Mouse (Mus musculus) cerebellum, adult 2 months (tissue): Measurements from ENCODE around the gene Map3k21.

ENCODE experiments used
- CTCF ChIP-seq: fragments of 200-500 bp; IDR thresholded peaks from 2 replicates; pipeline ENCODE4 v1.5.1; 2011; ENCODE audit warnings: low read depth, mild to moderate bottlenecking, control low read depth, low read length, moderate library complexity, borderline replicate concordance; ENCODE audit not compliant: insufficient read depth
- POLR2A ChIP-seq: fragments of 200-500 bp; IDR thresholded peaks from 2 replicates; pipeline ENCODE4 v1.6.1; 2011; ENCODE audit warnings: low read length, control low read depth, borderline replicate concordance; ENCODE audit not compliant: insufficient read depth

DNA sequence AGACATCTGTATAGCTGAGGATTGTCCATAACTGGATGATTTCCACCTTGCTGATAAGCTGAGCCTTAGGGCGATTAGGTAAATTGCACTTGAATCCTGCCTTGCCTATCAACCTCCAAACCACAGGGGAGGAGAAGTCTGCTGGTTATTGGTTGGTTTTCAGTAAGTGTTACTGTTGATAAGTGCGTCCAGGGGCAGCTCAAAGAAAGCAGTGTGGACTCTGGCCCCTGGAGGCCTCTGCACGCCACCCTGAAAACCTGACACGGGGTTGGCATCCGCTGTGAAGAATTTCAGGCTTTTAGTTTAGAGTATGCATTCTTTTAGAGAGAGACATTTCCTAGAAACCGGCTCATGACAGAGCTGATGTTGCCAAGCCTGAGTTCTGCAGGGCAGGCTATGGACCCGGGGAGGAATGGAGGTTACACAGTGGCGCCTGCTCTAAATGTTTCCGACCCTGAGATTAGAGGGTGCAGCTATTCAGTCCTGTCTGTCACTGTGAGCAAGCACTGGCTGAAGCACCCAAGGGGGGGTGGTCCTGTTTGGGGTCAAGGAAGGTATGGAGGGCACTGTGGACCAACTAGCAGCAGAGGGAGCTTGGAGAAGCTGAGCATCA lies 38.6 kb downstream of the Map3k21 start:
- TF ChIP-seq POLR2A (no peak), CTCF (no peak)
